Mouse (Mus musculus): ENCODE measurements around the gene Fgfr2. TPM values are rescaled to one million over a fixed set of nuclear protein-coding genes. Genes with fewer than 3 reads are reported as not detected.

Fgfr2 gene
- polyA plus RNA-seq, 1 experiment from 2014 or later, result 34.1 TPM

- Histone ChIP-seq H3K4me3 (peak overlapping the region; percentile 91; the same call in 1 of the 2 replicates), H3K27ac (ENCODE audit: poor library complexity, severe bottlenecking) (peak overlapping the region; percentile 100; the same call in 1 of the 2 replicates), H3K36me3 (peaks cover 23% of the 10 kb centered on the region), H3K27me3 (replicated peaks) (no peaks in the 10 kb centered on the region), H3K4me2 (peak overlapping the region; percentile 79; the same call in 1 of the 2 replicates), H3K4me1 (replicated peaks) (peaks cover 23% of the 10 kb centered on the region), H3K9ac (no peak overlapping the region), H3K9me3 (replicated peaks) (0 out of 2 replicates have a peak, but pooled peaks cover 3% of the 10 kb centered on the region)
- 0 out of 2 replicates have a peak, but pooled peaks have one; percentile 3 for ATAC-seq (ENCODE audit: insufficient number of reproducible peaks, low FRiP score)
- WGBS, result 74% methylated on average over 12 of the region's 12 CpGs
Observed at GRCm38 (mm10) chr7:130547635-130548175, 2575.4 kb downstream of the Fgfr2 start.

GRCm38 (mm10) chr7:130546791-130547484, 2576.2 kb downstream of the Fgfr2 start:
- Histone ChIP-seq H3K9me3 (replicated peaks) (0 out of 2 replicates have a peak, but pooled peaks cover 3% of the 10 kb centered on the region), H3K4me2 (peak overlapping the region; percentile 79), H3K4me3 (peak overlapping the region; percentile 91), H3K4me1 (replicated peaks) (peaks cover 19% of the 10 kb centered on the region), H3K27me3 (replicated peaks) (no peaks in the 10 kb centered on the region), H3K27ac (ENCODE audit: poor library complexity, severe bottlenecking) (peak overlapping the region; percentile 100), H3K36me3 (peaks cover 30% of the 10 kb centered on the region), H3K9ac (peak overlapping the region; percentile 98)
- WGBS, result under 1% methylated on average over 84 of the region's 84 CpGs
- peak; percentile 95 for ATAC-seq (ENCODE audit: insufficient number of reproducible peaks, low FRiP score)

GRCm38 (mm10) chr7:130546421-130546790, 2576.7 kb downstream of the Fgfr2 start:
- Histone ChIP-seq H3K36me3 (peaks cover 35% of the 10 kb centered on the region), H3K27me3 (replicated peaks) (no peaks in the 10 kb centered on the region), H3K9me3 (replicated peaks) (0 out of 2 replicates have a peak, but pooled peaks cover 3% of the 10 kb centered on the region), H3K27ac (ENCODE audit: poor library complexity, severe bottlenecking) (peak overlapping the region; percentile 100), H3K4me2 (peak overlapping the region; percentile 79), H3K4me3 (peak overlapping the region; percentile 91), H3K9ac (peak overlapping the region; percentile 98), H3K4me1 (replicated peaks) (peaks cover 19% of the 10 kb centered on the region)
- WGBS, result 3% methylated on average over 7 of the region's 7 CpGs
- peak; percentile 2; the same call in 1 of the 2 replicates for ATAC-seq (ENCODE audit: insufficient number of reproducible peaks, low FRiP score)

GRCm38 (mm10) chr7:130545893-130546292, 2577.3 kb downstream of the Fgfr2 start:
- Histone ChIP-seq H3K9me3 (replicated peaks) (0 out of 2 replicates have a peak, but pooled peaks cover 3% of the 10 kb centered on the region), H3K9ac (peak overlapping the region; percentile 98), H3K27me3 (replicated peaks) (no peaks in the 10 kb centered on the region), H3K4me1 (replicated peaks) (peaks cover 19% of the 10 kb centered on the region), H3K36me3 (peaks cover 39% of the 10 kb centered on the region), H3K4me2 (peak overlapping the region; percentile 79), H3K27ac (ENCODE audit: poor library complexity, severe bottlenecking) (peak overlapping the region; percentile 100), H3K4me3 (peak overlapping the region; percentile 91)
- WGBS, result 51% methylated on average over 3 of the region's 3 CpGs
- ATAC-seq (ENCODE audit: insufficient number of reproducible peaks, low FRiP score), result no peak

- WGBS, result 90% methylated on average over 5 of the region's 5 CpGs
- Histone ChIP-seq H3K9me3 (replicated peaks) (0 out of 2 replicates have a peak, but pooled peaks cover 3% of the 10 kb centered on the region), H3K4me3 (peak overlapping the region; percentile 91; the same call in 1 of the 2 replicates), H3K36me3 (peaks cover 42% of the 10 kb centered on the region), H3K27me3 (replicated peaks) (no peaks in the 10 kb centered on the region), H3K27ac (ENCODE audit: poor library complexity, severe bottlenecking) (peak overlapping the region; percentile 100; the same call in 1 of the 2 replicates), H3K4me2 (peak overlapping the region; percentile 34), H3K9ac (peak overlapping the region; percentile 6; the same call in 1 of the 2 replicates), H3K4me1 (replicated peaks) (peaks cover 19% of the 10 kb centered on the region)
- no peak for ATAC-seq (ENCODE audit: insufficient number of reproducible peaks, low FRiP score)
Observed at GRCm38 (mm10) chr7:130545401-130545800, 2577.7 kb downstream of the Fgfr2 start.

GRCm38 (mm10) chr7:130543181-130543580, 2580.0 kb downstream of the Fgfr2 start:
- WGBS, result 96% methylated on average over 4 of the region's 4 CpGs
- Histone ChIP-seq H3K36me3 (peaks cover 62% of the 10 kb centered on the region), H3K9ac (no peak overlapping the region), H3K27ac (ENCODE audit: poor library complexity, severe bottlenecking) (no peak overlapping the region), H3K4me3 (no peak overlapping the region), H3K9me3 (replicated peaks) (no peaks in the 10 kb centered on the region), H3K4me1 (replicated peaks) (peaks cover 28% of the 10 kb centered on the region), H3K4me2 (no peak overlapping the region), H3K27me3 (replicated peaks) (no peaks in the 10 kb centered on the region)
- no peak for ATAC-seq (ENCODE audit: insufficient number of reproducible peaks, low FRiP score)

- Histone ChIP-seq H3K27ac (ENCODE audit: poor library complexity, severe bottlenecking) (no peak overlapping the region), H3K27me3 (replicated peaks) (no peaks in the 10 kb centered on the region), H3K4me3 (no peak overlapping the region), H3K36me3 (peaks cover 88% of the 10 kb centered on the region), H3K4me1 (replicated peaks) (peaks cover 18% of the 10 kb centered on the region), H3K4me2 (no peak overlapping the region), H3K9me3 (replicated peaks) (no peaks in the 10 kb centered on the region), H3K9ac (no peak overlapping the region)
- 80% methylated on average over 7 of the region's 7 CpGs for WGBS
- no peak for ATAC-seq (ENCODE audit: insufficient number of reproducible peaks, low FRiP score)
Observed at GRCm38 (mm10) chr7:130540176-130540575, 2583.0 kb downstream of the Fgfr2 start.

- Histone ChIP-seq H3K27ac (ENCODE audit: poor library complexity, severe bottlenecking) (no peak overlapping the region), H3K36me3 (peaks cover 82% of the 10 kb centered on the region), H3K4me2 (no peak overlapping the region), H3K4me1 (replicated peaks) (peaks cover 15% of the 10 kb centered on the region), H3K27me3 (replicated peaks) (no peaks in the 10 kb centered on the region), H3K4me3 (no peak overlapping the region), H3K9ac (no peak overlapping the region), H3K9me3 (replicated peaks) (no peaks in the 10 kb centered on the region)
- 86% methylated on average over 4 of the region's 4 CpGs for WGBS
- ATAC-seq (ENCODE audit: insufficient number of reproducible peaks, low FRiP score), result no peak
Observed at GRCm38 (mm10) chr7:130537068-130537467, 2586.1 kb downstream of the Fgfr2 start.

GRCm38 (mm10) chr7:130535174-130535573, 2588.0 kb downstream of the Fgfr2 start:
- no peaks in the 10 kb centered on the region for H3K27me3 ChIP-seq (replicated peaks)
- peaks cover 78% of the 10 kb centered on the region for H3K36me3 ChIP-seq
- 85% methylated on average over 4 of the region's 4 CpGs for WGBS
- no peak for ATAC-seq (ENCODE audit: insufficient number of reproducible peaks, low FRiP score)
- H3K9ac ChIP-seq, result no peak overlapping the region
- H3K4me2 ChIP-seq, result no peak overlapping the region
- peaks cover 13% of the 10 kb centered on the region for H3K4me1 ChIP-seq (replicated peaks)
- H3K4me3 ChIP-seq, result no peak overlapping the region
- H3K9me3 ChIP-seq (replicated peaks), result no peaks in the 10 kb centered on the region
- H3K27ac ChIP-seq (ENCODE audit: poor library complexity, severe bottlenecking), result no peak overlapping the region

GRCm38 (mm10) chr7:130533316-130534260, 2589.6 kb downstream of the Fgfr2 start:
- peaks cover 66% of the 10 kb centered on the region for H3K36me3 ChIP-seq
- no peak overlapping the region for H3K4me2 ChIP-seq
- H3K9me3 ChIP-seq (replicated peaks), result no peaks in the 10 kb centered on the region
- no peaks in the 10 kb centered on the region for H3K27me3 ChIP-seq (replicated peaks)
- no peak overlapping the region for H3K27ac ChIP-seq (ENCODE audit: poor library complexity, severe bottlenecking)
- peaks cover 9% of the 10 kb centered on the region for H3K4me1 ChIP-seq (replicated peaks)
- 42% methylated on average over 25 of the region's 25 CpGs for WGBS
- H3K9ac ChIP-seq, result no peak overlapping the region
- peak; percentile 79 for ATAC-seq (ENCODE audit: insufficient number of reproducible peaks, low FRiP score)
- H3K4me3 ChIP-seq, result no peak overlapping the region
